Mouse (Mus musculus) lung, postnatal 14 days (tissue): ENCODE data around the gene Atp1a2.
"Not testable (repeated sequence)": the region's sequence is repeated elsewhere in the genome, so short reads cannot be mapped to it uniquely, and the experiment has no call there.

Experiments used
- DNase-seq: peaks from one replicate; pipeline ENCODE4 v3.0.0; 2021

Atp1a2 gene

GRCm38 (mm10) chr1:172261477-172262078, 36.3 kb downstream of the Atp1a2 start, which contains the start of gene Igsf8:
Igsf8 (plus strand) TSS chr1:172261641.
- no peak for DNase-seq

- no peak for DNase-seq
Measured at GRCm38 (mm10) chr1:172258314-172258713, 39.5 kb downstream of the Atp1a2 start, which contains the start of gene Atp1a4. Atp1a4 (minus strand) TSS chr1:172258414.

DNA sequence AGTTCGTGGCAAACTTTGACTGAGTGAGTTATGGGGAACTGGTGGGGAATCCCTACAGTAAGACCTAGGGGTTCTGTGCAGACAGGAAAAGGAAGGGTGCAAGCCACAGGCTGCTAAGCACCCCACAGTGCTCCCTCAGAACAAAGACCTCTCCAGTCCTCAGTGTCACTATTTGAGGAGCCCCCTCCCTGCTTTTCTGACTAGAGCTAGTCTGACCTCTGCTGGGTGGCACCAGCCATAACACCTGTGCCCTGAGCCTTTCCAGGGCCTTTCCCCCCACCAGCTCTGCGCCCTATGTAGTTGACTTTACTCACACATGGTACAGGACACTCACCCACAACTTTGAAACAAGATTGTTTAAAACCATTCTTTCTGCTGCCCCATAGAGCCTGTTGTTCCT, 50.2 kb downstream of the Atp1a2 start:
- DNase-seq, result peak; percentile 32

DNA sequence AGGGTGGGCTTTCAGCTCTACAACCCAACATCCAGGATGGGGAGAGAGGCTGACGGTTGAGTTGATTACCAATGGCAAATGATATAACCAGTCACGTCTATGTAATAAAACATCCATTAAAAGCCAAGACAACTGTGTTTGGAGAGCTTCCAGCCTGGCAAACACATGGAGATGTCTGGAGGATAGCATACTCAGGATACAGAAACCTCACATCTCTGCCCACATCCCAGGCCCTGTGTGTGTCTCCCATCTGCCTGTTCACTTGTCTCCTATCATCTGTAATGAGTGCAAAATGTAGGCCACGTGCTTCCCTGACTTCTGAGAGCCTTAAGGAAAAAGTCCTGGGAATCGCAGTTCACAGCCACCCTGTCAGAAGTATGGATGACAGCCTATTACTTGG, 50.6 kb downstream of the Atp1a2 start:
- DNase-seq, result no peak

GRCm38 (mm10) chr1:172244645-172245044, 53.2 kb downstream of the Atp1a2 start:
- not testable (repeated sequence) for DNase-seq

DNA sequence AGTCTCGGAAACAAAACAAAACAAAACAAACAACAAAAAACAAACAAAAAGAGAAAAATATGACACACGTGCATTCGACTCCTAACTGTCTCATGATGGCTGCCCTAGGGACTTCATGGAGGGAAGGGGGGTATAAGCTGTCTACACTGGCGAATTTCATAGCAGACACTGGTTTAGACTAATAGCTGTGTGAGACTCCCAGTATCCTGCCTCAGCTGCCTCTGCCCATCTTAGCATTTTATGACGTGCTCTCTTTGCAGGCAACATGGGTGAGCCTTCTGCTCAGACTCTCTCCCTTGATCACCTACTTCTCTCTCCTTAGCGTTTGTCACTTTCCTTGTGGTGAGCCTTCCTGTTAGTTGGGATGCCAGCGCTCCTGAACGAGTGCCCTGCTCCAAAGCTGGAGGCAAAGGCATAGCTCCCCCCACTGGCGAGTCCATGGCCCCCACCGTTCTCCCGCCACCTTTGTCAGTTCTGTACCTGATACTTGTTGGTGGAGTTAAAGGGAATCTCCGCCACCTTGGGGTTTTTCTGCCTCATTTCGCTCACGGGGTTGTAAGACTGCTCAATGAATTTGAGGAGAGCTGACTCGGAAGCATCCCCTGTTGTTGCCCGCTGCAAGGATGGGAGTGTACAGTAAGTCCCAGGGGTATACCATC, 54.2 kb downstream of the Atp1a2 start:
- DNase-seq, result peak; percentile 56

DNA sequence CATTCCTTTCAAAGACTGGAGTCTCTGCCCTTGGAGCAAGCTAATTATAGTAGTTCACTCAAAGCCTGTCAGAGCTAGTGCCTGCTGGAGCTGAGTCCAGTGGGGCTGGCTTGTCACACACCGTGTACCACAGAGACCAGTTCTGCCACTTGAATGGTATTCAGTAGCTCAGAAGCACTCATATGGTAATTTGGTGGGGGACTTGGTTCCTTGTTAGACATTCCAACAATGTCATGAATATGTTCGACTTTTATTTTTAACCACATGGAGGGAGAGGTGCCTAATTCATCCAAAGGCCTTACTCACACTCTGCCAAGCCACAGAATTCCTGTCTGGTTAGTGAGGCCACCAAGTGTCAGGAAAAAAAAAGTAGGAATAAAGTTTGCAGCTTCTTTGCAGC, 55.5 kb downstream of the Atp1a2 start:
- DNase-seq, result no peak

GRCm38 (mm10) chr1:172240945-172241708, 56.7 kb downstream of the Atp1a2 start:
- DNase-seq, result no peak

GRCm38 (mm10) chr1:172229215-172229614, 68.6 kb downstream of the Atp1a2 start:
- DNase-seq, result no peak

- no peak for DNase-seq
Measured at GRCm38 (mm10) chr1:172228209-172228608, 69.7 kb downstream of the Atp1a2 start.
